Mouse (Mus musculus) limb, embryonic 11.5 days (tissue): ENCODE results near the gene Cfap97. TPM values are rescaled to one million over a fixed set of nuclear protein-coding genes. Genes with fewer than 3 reads are reported as not detected.

Experiments used
- ATAC-seq: fragments of 200-750 bp; cut with Nextera tagmentation; 2 replicates; pipeline ENCODE4 v1.8.0; 2017; ENCODE audit warnings: low read depth; ENCODE audit not compliant: insufficient number of reproducible peaks, low FRiP score, low TSS enrichment
- DNase-seq: peaks from one replicate; pipeline ENCODE4 v3.0.0-alpha.2; 2015; ENCODE audit warnings: low spot score
- H3K27ac ChIP-seq: fragments of 300-500 bp; sonication (generic); replicated peaks from 2 replicates; pipeline ENCODE4 v1.5.1; 2014; ENCODE audit warnings: low read depth, mild to moderate bottlenecking, low read length
- H3K27me3 ChIP-seq: fragments of 300-500 bp; sonication (generic); 2 replicates; pipeline ENCODE4 v1.6.1; 2014; ENCODE audit warnings: mild to moderate bottlenecking, low read length, mixed read lengths; ENCODE audit not compliant: control insufficient read depth, insufficient read depth
- H3K36me3 ChIP-seq: fragments of 300-500 bp; sonication (generic); 2 replicates; pipeline ENCODE4 v1.6.1; 2014; ENCODE audit warnings: mild to moderate bottlenecking, low read length, moderate library complexity, mixed read lengths; ENCODE audit not compliant: control insufficient read depth, insufficient read depth
- H3K4me1 ChIP-seq: fragments of 300-500 bp; sonication (generic); 2 replicates; pipeline ENCODE4 v1.6.1; 2014; ENCODE audit warnings: low read length, mixed read lengths; ENCODE audit not compliant: control insufficient read depth, insufficient read depth
- H3K4me2 ChIP-seq: fragments of 300-500 bp; sonication (generic); 2 replicates; pipeline ENCODE4 v1.6.1; 2014; ENCODE audit warnings: low read depth, mild to moderate bottlenecking, moderate library complexity; ENCODE audit not compliant: severe bottlenecking
- H3K4me3 ChIP-seq: fragments of 300-500 bp; sonication (generic); 2 replicates; pipeline ENCODE4 v1.5.1; 2014; ENCODE audit warnings: low read depth, low read length
- H3K9ac ChIP-seq: fragments of 300-500 bp; sonication (generic); 2 replicates; pipeline ENCODE4 v1.6.1; 2014; ENCODE audit warnings: mild to moderate bottlenecking, low read length
- H3K9me3 ChIP-seq: fragments of 300-500 bp; sonication (generic); 2 replicates; pipeline ENCODE4 v1.6.1; 2016; ENCODE audit warnings: low read length; ENCODE audit not compliant: control insufficient read depth
- WGBS: fragments of 180-500 bp; shearing (Covaris S2); extraction: QIAGEN DNeasy Blood & Tissue Kit; methylation state at CpG from one replicate; pipeline ENCODE4 v1.1.7; 2014; 5-methylcytosine and 5-hydroxymethylcytosine counted together
- polyA plus RNA-seq: library from polyadenylated mRNA; unstranded; fragments of >200 nt; fragmentation: Nextera tagmentation; extraction: Ambion mirVana; gene quantifications from 2 replicates; pipeline ENCODE4 v1.2.1, GENCODE M21; 2014

The Cfap97 gene
- polyA plus RNA-seq, 1 experiment from 2014 or later: 24.5 TPM

GRCm38 (mm10) chr8:46206107-46206506, 54.5 kb downstream of the Cfap97 start:
- 88% methylated on average over 6 of the region's 6 CpGs for WGBS
- DNase-seq (no peak), ATAC-seq (no peak)
- Histone ChIP-seq H3K4me2 (no peak overlapping the region), H3K36me3 (peaks cover 24% of the 10 kb centered on the region), H3K9me3 (no peaks in the 10 kb centered on the region), H3K27me3 (no peaks in the 10 kb centered on the region), H3K4me1 (peaks cover 11% of the 10 kb centered on the region), H3K4me3 (no peak overlapping the region), H3K27ac (peak overlapping the region; percentile 51), H3K9ac (no peak overlapping the region; the same call in 1 of the 2 replicates)

GRCm38 (mm10) chr8:46208354-46208753, 56.8 kb downstream of the Cfap97 start:
- Histone ChIP-seq H3K4me3 (no peak overlapping the region), H3K4me1 (peaks cover 15% of the 10 kb centered on the region), H3K27ac (no peak overlapping the region), H3K9me3 (no peaks in the 10 kb centered on the region), H3K27me3 (no peaks in the 10 kb centered on the region), H3K9ac (no peak overlapping the region), H3K36me3 (peaks cover 21% of the 10 kb centered on the region), H3K4me2 (no peak overlapping the region)
- ATAC-seq (no peak), DNase-seq (no peak)
- 95% methylated on average over 12 of the region's 12 CpGs for WGBS

- DNase-seq: no peak
- Histone ChIP-seq H3K4me3 (no peak overlapping the region), H3K4me1 (peaks cover 15% of the 10 kb centered on the region), H3K9ac (no peak overlapping the region), H3K27me3 (no peaks in the 10 kb centered on the region), H3K27ac (no peak overlapping the region), H3K4me2 (peak overlapping the region; percentile 78), H3K9me3 (no peaks in the 10 kb centered on the region), H3K36me3 (peaks cover 19% of the 10 kb centered on the region)
- no peak for ATAC-seq
- 89% methylated on average over 15 of the region's 15 CpGs for WGBS
Measured at GRCm38 (mm10) chr8:46209057-46209456, 57.5 kb downstream of the Cfap97 start.

- H3K9ac ChIP-seq: peak within 1 kb of the TSS; percentile 93
- peak within 1 kb of the TSS; percentile 91 for H3K27ac ChIP-seq
- under 1% methylated on average over 71 of the region's 84 CpGs for WGBS
- DNase-seq (peak; percentile 98), ATAC-seq (peak; percentile 98)
- H3K4me3 ChIP-seq: peak within 1 kb of the TSS; percentile 71
- no peaks in the 10 kb centered on the region for H3K27me3 ChIP-seq
- H3K9me3 ChIP-seq: no peaks in the 10 kb centered on the region
- peak within 1 kb of the TSS; percentile 78 for H3K4me2 ChIP-seq
- H3K36me3 ChIP-seq: peaks cover 12% of the 10 kb centered on the region; the same call in 1 of the 2 replicates
- peaks cover 15% of the 10 kb centered on the region for H3K4me1 ChIP-seq
Measured at GRCm38 (mm10) chr8:46210404-46211315, 59.1 kb downstream of the Cfap97 start, which contains the start of gene Slc25a4. TSS of gene Slc25a4 (minus strand) at chr8:46211284.

GRCm38 (mm10) chr8:46211611-46212071, 60.1 kb downstream of the Cfap97 start:
- H3K4me3 ChIP-seq: peak overlapping the region; percentile 71
- H3K9ac ChIP-seq: peak overlapping the region; percentile 93; the same call in 1 of the 2 replicates
- no peak overlapping the region for H3K27ac ChIP-seq
- no peak for DNase-seq
- H3K9me3 ChIP-seq: no peaks in the 10 kb centered on the region
- peaks cover 15% of the 10 kb centered on the region for H3K4me1 ChIP-seq
- H3K4me2 ChIP-seq: peak overlapping the region; percentile 78
- no peak for ATAC-seq
- H3K27me3 ChIP-seq: no peaks in the 10 kb centered on the region
- 7% methylated on average over 13 of the region's 13 CpGs for WGBS
- peaks cover 10% of the 10 kb centered on the region; the same call in 1 of the 2 replicates for H3K36me3 ChIP-seq

- ATAC-seq: no peak
- H3K27me3 ChIP-seq: no peaks in the 10 kb centered on the region
- no peaks in the 10 kb centered on the region for H3K9me3 ChIP-seq
- H3K27ac ChIP-seq: no peak overlapping the region
- no peak overlapping the region for H3K9ac ChIP-seq
- peaks cover 10% of the 10 kb centered on the region; the same call in 1 of the 2 replicates for H3K36me3 ChIP-seq
- peaks cover 15% of the 10 kb centered on the region for H3K4me1 ChIP-seq
- no peak overlapping the region for H3K4me3 ChIP-seq
- WGBS: 46% methylated on average over 7 of the region's 7 CpGs
- no peak overlapping the region for H3K4me2 ChIP-seq
- no peak for DNase-seq
Measured at GRCm38 (mm10) chr8:46212194-46212593, 60.6 kb downstream of the Cfap97 start.

- WGBS: 31% methylated on average over 2 of the region's 2 CpGs
- Histone ChIP-seq H3K4me3 (no peak overlapping the region), H3K9me3 (no peaks in the 10 kb centered on the region), H3K27me3 (no peaks in the 10 kb centered on the region), H3K9ac (no peak overlapping the region), H3K27ac (no peak overlapping the region), H3K36me3 (0 out of 2 replicates have a peak, but pooled peaks cover under 1% of the 10 kb centered on the region), H3K4me1 (peaks cover 12% of the 10 kb centered on the region), H3K4me2 (no peak overlapping the region)
- DNase-seq (no peak), ATAC-seq (no peak)
Measured at GRCm38 (mm10) chr8:46213971-46214480, 62.5 kb downstream of the Cfap97 start.

- H3K4me3 ChIP-seq: peak overlapping the region; percentile 21
- H3K9ac ChIP-seq: peak overlapping the region; percentile 60
- ATAC-seq (peak; percentile 76; the same call in 1 of the 2 replicates), DNase-seq (peak; percentile 70)
- H3K4me2 ChIP-seq: peak overlapping the region; percentile 51
- no peaks in the 10 kb centered on the region for H3K36me3 ChIP-seq
- H3K4me1 ChIP-seq: peaks cover under 1% of the 10 kb centered on the region; the same call in 1 of the 2 replicates
- no peak overlapping the region; the same call in 1 of the 2 replicates for H3K27ac ChIP-seq
- H3K9me3 ChIP-seq: no peaks in the 10 kb centered on the region
- WGBS: 10% methylated on average over 14 of the region's 14 CpGs
- no peaks in the 10 kb centered on the region for H3K27me3 ChIP-seq
Measured at GRCm38 (mm10) chr8:46216838-46217237, 65.3 kb downstream of the Cfap97 start.
